Mouse (Mus musculus): ENCODE measurements around the gene Trpm2. TPM values are rescaled to one million over a fixed set of nuclear protein-coding genes. Genes with fewer than 3 reads are reported as not detected.
"Not testable (repeated sequence)": the region's sequence is repeated elsewhere in the genome, so short reads cannot be mapped to it uniquely, and the experiment has no call there.

The Trpm2 gene
- polyA plus RNA-seq, 1 experiment from 2014 or later = 0.20 TPM

DNA sequence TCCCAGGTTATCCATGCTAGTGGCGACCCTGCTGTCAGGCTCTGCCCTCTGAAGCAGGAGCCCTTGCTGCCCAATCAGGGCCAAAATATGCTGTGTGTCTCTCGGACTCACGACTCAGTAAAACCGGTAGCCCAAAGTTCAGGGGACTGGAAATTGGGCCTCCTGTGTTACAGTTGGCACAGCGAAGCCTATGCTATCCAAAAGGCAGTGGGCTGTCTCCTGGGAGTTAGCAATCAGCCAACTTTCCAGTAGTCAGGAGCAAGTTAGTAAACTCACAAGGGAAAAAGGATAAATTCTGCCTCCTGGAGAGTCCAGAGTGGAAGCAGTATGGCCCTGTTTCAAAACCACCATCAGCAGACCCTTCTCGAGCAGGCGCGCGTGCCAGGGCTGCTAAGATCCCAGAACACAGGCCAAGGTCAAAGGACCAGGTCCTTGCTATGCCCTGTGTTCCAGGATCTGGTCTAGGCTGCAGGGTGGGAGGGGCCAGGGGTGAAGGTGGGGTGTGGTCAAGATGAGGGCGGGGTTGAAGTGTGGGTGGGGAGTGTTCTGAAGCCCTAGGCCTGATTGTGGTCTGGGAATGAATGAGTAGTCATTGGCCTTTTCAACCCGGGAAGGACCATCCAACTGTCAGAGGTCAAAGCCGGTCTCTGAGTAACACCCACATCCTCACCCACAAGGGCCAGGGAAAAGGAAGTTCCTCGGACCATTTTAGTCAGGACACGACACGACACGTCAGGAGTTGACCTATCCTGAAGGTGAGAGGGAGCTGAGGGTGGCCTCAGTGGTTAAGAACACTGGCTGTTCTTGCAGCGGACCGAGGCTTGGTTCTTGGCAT lies 42.5 kb upstream of the Trpm2 start:
- Histone ChIP-seq H3K27me3 (ENCODE audit: insufficient read depth, low read length) (no peaks in the 10 kb centered on the region), H3K27ac (no peak overlapping the region), H3K4me3 (replicated peaks; ENCODE audit: low read depth, low read length) (no peak overlapping the region), H3K9ac (ENCODE audit: low read depth, low read length) (no peak overlapping the region), H3K9me3 (replicated peaks; ENCODE audit: low read length) (no peaks in the 10 kb centered on the region), H3K36me3 (ENCODE audit: insufficient read depth, low read length) (no peaks in the 10 kb centered on the region), H3K4me1 (replicated peaks; ENCODE audit: insufficient read depth, low read length) (peaks cover 8% of the 10 kb centered on the region), H3K4me2 (ENCODE audit: low read length) (no peak overlapping the region)
- no peak for DNase-seq (ENCODE audit: low spot score)
- ATAC-seq (replicated peaks; ENCODE audit: low FRiP score, low read depth) = no peak
- WGBS = 89% methylated on average over 18 of the region's 18 CpGs
- no peak for TF ChIP-seq CTCF (IDR thresholded peaks at IDR 0.05; ENCODE audit: low read depth)

DNA sequence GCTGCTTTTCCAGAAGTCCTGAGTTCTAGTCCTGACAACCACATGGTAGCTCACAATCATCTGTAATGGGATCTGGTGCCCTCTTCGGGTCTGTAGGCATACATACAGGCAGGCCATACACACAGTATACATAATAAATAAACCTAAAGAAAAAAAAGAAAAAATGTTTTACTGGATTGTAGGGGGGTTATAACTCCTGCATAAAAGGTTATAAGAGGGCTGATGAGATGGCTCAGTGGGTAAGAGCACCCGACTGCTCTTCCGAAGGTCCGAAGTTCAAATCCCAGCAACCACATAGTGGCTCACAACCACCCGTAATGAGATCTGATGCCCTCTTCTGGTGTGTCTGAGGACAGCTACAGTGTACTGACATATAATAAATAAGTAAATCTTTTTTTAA lies 40.8 kb upstream of the Trpm2 start:
- 96% methylated on average over 5 of the region's 5 CpGs for WGBS
- not testable (repeated sequence) for H3K4me2 ChIP-seq (ENCODE audit: low read length); H3K27ac ChIP-seq; H3K9ac ChIP-seq (ENCODE audit: low read depth, low read length); H3K4me3 ChIP-seq (replicated peaks; ENCODE audit: low read depth, low read length); DNase-seq (ENCODE audit: low spot score); ATAC-seq (replicated peaks; ENCODE audit: low FRiP score, low read depth); H3K36me3 ChIP-seq (ENCODE audit: insufficient read depth, low read length); H3K9me3 ChIP-seq (replicated peaks; ENCODE audit: low read length); H3K27me3 ChIP-seq (ENCODE audit: insufficient read depth, low read length)
- peaks cover 23% of the 10 kb centered on the region for H3K4me1 ChIP-seq (replicated peaks; ENCODE audit: insufficient read depth, low read length)

DNA sequence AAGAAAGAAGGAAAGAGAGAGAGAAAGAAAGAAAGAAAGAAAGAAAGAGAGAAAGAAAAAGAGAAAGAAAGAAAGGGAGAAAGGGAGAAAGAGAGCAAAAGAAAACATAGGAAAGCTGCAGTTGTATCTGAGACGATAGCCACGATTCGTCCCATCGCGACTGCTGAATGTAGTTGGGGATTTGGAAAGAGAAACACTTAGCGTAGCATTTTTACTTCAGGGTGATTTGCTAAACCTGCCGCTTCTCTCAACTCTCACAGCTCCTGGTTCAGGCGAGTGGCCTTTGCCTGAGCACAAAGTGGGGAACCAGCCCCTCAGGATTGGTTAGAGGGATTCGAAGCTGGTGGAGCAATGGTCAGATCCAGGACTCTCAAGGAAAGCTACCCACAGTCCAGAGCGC lies 40.0 kb upstream of the Trpm2 start:
- no peaks in the 10 kb centered on the region for H3K27me3 ChIP-seq (ENCODE audit: insufficient read depth, low read length)
- no peak overlapping the region for H3K4me3 ChIP-seq (replicated peaks; ENCODE audit: low read depth, low read length)
- no peak for TF ChIP-seq CTCF (IDR thresholded peaks at IDR 0.05; ENCODE audit: low read depth)
- H3K36me3 ChIP-seq (ENCODE audit: insufficient read depth, low read length) = no peaks in the 10 kb centered on the region
- ATAC-seq (replicated peaks; ENCODE audit: low FRiP score, low read depth) (no peak), DNase-seq (ENCODE audit: low spot score) (peak; percentile 17)
- H3K4me1 ChIP-seq (replicated peaks; ENCODE audit: insufficient read depth, low read length) = peaks cover 29% of the 10 kb centered on the region
- H3K27ac ChIP-seq = no peak overlapping the region
- H3K9ac ChIP-seq (ENCODE audit: low read depth, low read length) = no peak overlapping the region
- peak overlapping the region; percentile 79 for H3K4me2 ChIP-seq (ENCODE audit: low read length)
- 11% methylated on average over 10 of the region's 10 CpGs for WGBS
- H3K9me3 ChIP-seq (replicated peaks; ENCODE audit: low read length) = no peaks in the 10 kb centered on the region

DNA sequence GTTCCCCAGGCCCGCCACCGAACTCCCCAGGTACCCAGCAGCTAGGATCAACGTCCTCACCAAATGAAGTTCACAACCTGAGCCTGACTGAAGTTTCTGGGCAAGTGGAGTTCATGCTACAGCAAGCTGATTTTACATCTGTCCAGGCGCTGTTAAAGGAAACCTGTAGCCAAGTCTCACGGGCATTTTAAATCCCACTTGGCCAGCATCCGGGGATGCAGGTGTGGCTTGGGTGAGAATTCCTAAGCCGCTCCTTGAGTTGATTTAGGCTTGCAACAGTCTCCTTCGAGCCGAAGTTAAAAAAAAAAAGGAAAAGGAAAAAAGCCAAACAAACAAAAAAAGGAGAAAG lies 39.6 kb upstream of the Trpm2 start, which contains the start of gene Pfkl:
TSS of gene Pfkl (minus strand) at position 139 of the 349 bp plus-strand sequence.
- no peak for TF ChIP-seq CTCF (IDR thresholded peaks at IDR 0.05; ENCODE audit: low read depth)
- no peaks in the 10 kb centered on the region for H3K27me3 ChIP-seq (ENCODE audit: insufficient read depth, low read length)
- peak within 1 kb of the TSS; percentile 68 for H3K9ac ChIP-seq (ENCODE audit: low read depth, low read length)
- H3K4me3 ChIP-seq (replicated peaks; ENCODE audit: low read depth, low read length) = peak within 1 kb of the TSS; percentile 66
- peak within 1 kb of the TSS; percentile 79 for H3K4me2 ChIP-seq (ENCODE audit: low read length)
- H3K4me1 ChIP-seq (replicated peaks; ENCODE audit: insufficient read depth, low read length) = peaks cover 29% of the 10 kb centered on the region
- WGBS = under 1% methylated on average over 9 of the region's 9 CpGs
- H3K36me3 ChIP-seq (ENCODE audit: insufficient read depth, low read length) = no peaks in the 10 kb centered on the region
- ATAC-seq (replicated peaks; ENCODE audit: low FRiP score, low read depth) (no peak), DNase-seq (ENCODE audit: low spot score) (no peak)
- H3K9me3 ChIP-seq (replicated peaks; ENCODE audit: low read length) = no peaks in the 10 kb centered on the region
- peak within 1 kb of the TSS; percentile 92 for H3K27ac ChIP-seq

DNA sequence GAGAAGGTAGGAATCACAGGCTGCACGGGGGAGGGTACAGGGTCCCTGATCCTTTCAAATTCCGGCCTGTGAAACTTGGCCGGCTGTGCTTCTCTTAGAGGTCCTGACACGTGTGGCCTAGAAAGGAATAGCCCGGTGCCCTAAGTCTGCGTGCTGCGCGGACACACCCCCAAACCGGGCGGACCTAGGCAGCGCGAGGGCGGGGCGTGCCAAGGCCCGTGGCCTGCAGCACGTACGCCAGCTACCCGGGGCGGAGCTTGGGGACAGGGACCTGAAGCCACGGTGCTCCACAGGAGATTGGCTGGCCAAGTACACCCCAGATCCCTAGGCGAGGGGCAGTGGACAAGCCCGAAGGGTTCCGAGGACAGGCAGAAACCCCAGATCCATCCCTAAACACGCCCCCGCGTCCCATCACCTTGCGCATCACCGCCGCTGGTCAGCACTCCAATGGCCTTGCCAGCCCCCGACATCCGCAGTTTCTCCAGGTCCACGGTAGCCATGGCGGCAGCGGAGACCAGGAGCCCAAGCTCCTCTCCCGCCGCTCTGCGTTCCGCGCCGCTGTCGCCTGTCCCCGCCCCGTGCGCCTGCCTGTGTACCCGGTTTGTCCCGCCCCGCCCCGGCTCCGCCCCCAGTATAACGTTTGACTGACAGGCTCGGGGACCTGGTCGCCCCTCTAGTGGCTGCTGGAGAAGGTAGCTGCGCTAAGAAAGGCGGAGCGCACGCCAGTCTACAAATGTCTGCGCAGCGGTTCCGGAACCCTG lies 39.0 kb upstream of the Trpm2 start:
- H3K27me3 ChIP-seq (ENCODE audit: insufficient read depth, low read length) = no peaks in the 10 kb centered on the region
- H3K9me3 ChIP-seq (replicated peaks; ENCODE audit: low read length) = no peaks in the 10 kb centered on the region
- DNase-seq (ENCODE audit: low spot score) (peak; percentile 97), ATAC-seq (replicated peaks; ENCODE audit: low FRiP score, low read depth) (peak; percentile 95)
- H3K4me3 ChIP-seq (replicated peaks; ENCODE audit: low read depth, low read length) = peak overlapping the region; percentile 66
- no peaks in the 10 kb centered on the region for H3K36me3 ChIP-seq (ENCODE audit: insufficient read depth, low read length)
- peaks cover 29% of the 10 kb centered on the region for H3K4me1 ChIP-seq (replicated peaks; ENCODE audit: insufficient read depth, low read length)
- H3K27ac ChIP-seq = peak overlapping the region; percentile 92
- H3K9ac ChIP-seq (ENCODE audit: low read depth, low read length) = peak overlapping the region; percentile 68
- H3K4me2 ChIP-seq (ENCODE audit: low read length) = peak overlapping the region; percentile 79
- peak; percentile 72 for TF ChIP-seq CTCF (IDR thresholded peaks at IDR 0.05; ENCODE audit: low read depth)
- WGBS = under 1% methylated on average over 58 of the region's 59 CpGs

DNA sequence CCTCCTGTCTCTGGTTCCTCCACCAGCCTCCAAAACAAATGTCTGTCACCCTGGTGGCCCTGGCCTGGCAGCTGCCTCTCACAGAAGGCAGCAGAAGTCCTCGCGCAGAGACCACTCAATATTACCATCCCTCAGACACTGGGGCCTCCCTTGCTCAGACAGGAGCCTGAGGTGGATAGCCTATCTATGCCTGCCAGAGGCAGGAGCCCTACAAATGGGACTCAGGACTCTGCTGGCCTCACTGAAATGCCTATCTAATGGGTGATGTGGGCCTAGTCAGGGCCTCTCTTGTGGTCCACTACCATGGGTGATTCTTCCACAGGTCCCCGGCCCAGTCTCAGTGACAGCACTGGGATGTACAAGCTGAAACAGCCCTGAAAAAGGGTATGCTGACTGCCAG lies 37.8 kb upstream of the Trpm2 start:
- H3K27ac ChIP-seq = 0 out of 2 replicates have a peak overlapping the region, but pooled peaks have one; percentile 92
- no peak for ATAC-seq (replicated peaks; ENCODE audit: low FRiP score, low read depth)

More for the DNA sequence above, 37.8 kb upstream of the Trpm2 start:
- Histone ChIP-seq H3K4me1 (replicated peaks; ENCODE audit: insufficient read depth, low read length) (peaks cover 29% of the 10 kb centered on the region), H3K27me3 (ENCODE audit: insufficient read depth, low read length) (no peaks in the 10 kb centered on the region), H3K9me3 (replicated peaks; ENCODE audit: low read length) (no peaks in the 10 kb centered on the region), H3K36me3 (ENCODE audit: insufficient read depth, low read length) (0 out of 2 replicates have a peak, but pooled peaks cover 6% of the 10 kb centered on the region), H3K4me2 (ENCODE audit: low read length) (peak overlapping the region; percentile 79), H3K4me3 (replicated peaks; ENCODE audit: low read depth, low read length) (peak overlapping the region; percentile 66; the same call in 1 of the 2 replicates), H3K9ac (ENCODE audit: low read depth, low read length) (0 out of 2 replicates have a peak overlapping the region, but pooled peaks have one; percentile 33)
- DNase-seq (ENCODE audit: low spot score) = no peak
- 69% methylated on average over 3 of the region's 3 CpGs for WGBS
- no peak for TF ChIP-seq CTCF (IDR thresholded peaks at IDR 0.05; ENCODE audit: low read depth)
